Mouse (Mus musculus) liver, postnatal 0 days (tissue): Measurements from ENCODE around the gene Ptprk.

Source experiments
- CTCF ChIP-seq: sonication (generic); IDR thresholded peaks from 2 replicates; pipeline ENCODE4 v1.5.1; 2016; ENCODE audit warnings: antibody characterized with exemption, low read depth
- EP300 ChIP-seq: IDR thresholded peaks from 2 replicates; pipeline ENCODE4 v1.6.1; 2016; ENCODE audit warnings: antibody characterized with exemption, low read depth, mild to moderate bottlenecking

- TF ChIP-seq CTCF = no peak
- no peak for TF ChIP-seq EP300
Measured at GRCm38 (mm10) chr10:28396520-28396915, 321.9 kb downstream of the Ptprk start.
